Mouse (Mus musculus) cerebellum, adult 2 months (tissue): ENCODE results near the gene Nos2.

Experiments
- CTCF ChIP-seq: fragments of 200-500 bp; IDR thresholded peaks from 2 replicates; pipeline ENCODE4 v1.5.1; 2011; ENCODE audit warnings: low read depth, mild to moderate bottlenecking, control low read depth, low read length, moderate library complexity, borderline replicate concordance; ENCODE audit not compliant: insufficient read depth
- POLR2A ChIP-seq: fragments of 200-500 bp; IDR thresholded peaks from 2 replicates; pipeline ENCODE4 v1.6.1; 2011; ENCODE audit warnings: low read length, control low read depth, borderline replicate concordance; ENCODE audit not compliant: insufficient read depth

DNA sequence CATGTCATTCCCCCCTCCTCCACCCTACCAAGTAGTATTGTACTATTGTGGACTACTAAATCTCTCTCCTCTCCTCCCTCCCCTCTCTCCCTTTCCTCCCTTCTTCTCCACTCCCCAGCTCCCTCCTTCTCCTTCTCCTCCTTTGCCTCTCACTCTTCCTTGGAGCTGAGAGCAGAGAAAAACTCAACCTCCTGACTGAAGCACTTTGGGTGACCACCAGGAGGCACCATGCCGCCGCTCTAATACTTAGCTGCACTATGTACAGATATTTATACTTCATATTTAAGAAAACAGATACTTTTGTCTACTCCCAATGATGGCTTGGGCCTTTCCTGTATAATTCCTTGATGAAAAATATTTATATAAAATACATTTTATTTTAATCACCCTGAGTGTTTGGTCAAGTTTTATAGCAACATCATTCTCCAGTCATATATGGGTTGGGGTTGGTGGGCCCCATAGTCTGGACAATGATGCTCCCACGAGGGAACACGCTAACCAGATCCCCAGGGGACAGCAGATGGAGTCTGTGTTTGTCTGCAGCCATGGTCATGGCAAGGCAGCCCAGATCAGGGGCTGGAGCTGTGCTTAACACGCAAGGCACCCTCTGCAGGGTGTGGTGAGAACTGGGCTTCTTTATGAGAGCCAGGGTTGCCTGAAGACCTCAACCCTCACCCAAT, 39.4 kb downstream of the Nos2 start:
- TF ChIP-seq CTCF (no peak), POLR2A (no peak)
